Mouse (Mus musculus) urinary bladder, postnatal 25 days (tissue): Measurements from ENCODE around the gene Ctns.

Experiments
- DNase-seq: peaks from one replicate; pipeline ENCODE4 v3.0.0; 2022; ENCODE audit warnings: low spot score

Ctns gene

DNA sequence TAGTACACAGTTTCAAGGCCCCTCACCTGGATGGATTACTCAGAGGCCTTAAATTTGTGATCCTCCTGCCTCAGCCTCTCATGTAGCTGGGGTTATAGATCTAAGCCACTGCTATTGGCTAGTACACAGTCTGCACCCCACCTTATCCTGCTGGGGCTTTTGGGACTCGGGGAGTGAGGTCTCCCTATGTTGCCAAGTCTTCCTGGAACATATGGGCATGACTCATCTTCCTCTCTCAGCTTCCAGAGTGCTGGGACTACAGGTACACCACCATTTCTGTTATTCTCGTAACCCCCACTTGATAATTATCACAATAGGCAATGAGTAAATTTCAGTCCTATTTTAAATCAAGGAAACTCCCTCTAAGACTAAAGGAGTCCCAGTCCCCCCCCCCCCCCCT lies 4.4 kb downstream of the Ctns start:
- DNase-seq: no peak

DNA sequence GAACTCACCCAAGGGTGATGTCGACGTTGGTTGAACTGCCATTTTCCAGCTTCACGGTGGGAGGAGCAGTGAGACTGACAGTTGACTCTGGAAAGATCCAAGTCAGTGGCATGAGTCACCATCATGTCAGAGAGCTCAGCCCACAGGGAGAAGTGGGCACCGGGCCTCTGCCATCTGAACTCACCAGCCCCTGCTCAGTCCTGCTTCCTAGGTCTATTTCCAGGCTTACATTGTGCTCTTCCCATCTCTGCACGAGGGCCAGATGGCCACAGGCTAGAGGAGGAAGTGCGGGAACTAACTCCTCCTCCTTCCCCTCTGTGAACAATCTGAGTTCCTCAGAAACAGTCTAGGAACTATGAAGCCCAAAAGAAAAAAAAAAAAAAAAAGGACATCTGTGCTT lies 5.8 kb downstream of the Ctns start:
- no peak for DNase-seq

DNA sequence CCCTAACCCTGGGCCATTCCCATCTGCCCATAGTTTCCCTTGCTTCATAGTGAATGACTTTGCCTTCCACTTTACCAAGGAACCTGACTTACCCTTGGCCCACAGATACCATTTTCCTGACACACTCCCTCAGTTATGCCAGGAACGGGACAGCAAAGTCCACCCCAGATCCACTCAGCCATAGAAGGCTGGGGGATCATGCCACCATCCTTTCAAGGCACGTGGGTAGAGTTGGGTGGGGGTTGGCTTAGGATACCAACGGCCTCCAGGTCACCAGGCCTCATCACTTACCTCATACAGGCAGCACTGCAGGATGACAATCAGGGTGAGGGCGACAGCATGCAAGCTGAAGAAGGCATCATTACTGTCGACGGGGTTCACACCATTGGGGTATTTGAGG lies 11.6 kb downstream of the Ctns start:
- no peak for DNase-seq

DNA sequence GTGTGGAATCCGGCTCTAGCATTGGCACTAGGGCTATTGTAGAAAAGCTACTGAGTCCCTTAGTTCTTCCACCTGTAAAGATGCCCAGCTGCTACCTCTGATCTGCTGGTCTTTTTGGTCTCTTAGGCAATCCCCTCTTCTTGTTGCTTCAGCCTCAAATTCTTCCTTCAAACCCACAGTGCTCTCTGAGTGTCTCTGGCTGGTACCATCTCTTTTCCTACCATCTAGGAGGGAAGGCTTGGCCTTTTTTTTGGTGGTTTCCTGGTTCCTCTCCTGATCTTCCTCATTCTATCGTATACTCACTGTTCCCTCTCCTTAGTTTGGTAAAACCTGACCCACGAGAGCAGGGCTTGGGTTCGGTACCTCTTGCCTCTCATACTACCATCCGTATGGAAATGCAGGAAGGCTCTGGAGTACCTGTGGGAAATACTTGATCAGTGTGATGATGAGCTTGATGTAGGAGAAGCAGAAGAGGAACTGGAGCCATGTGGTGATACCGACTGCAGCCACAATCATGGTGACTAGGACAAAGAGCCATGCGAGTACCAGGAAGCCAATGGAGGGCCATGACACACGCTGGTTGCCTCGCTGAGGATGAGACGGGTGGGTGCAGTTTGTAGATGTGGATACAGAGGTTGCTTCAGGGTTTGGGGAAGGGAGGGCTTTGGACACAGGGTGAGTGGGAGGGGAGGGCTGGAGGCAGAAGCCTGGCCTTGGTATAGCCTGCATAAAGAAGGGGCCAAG lies 12.8 kb downstream of the Ctns start:
- no peak for DNase-seq

DNA sequence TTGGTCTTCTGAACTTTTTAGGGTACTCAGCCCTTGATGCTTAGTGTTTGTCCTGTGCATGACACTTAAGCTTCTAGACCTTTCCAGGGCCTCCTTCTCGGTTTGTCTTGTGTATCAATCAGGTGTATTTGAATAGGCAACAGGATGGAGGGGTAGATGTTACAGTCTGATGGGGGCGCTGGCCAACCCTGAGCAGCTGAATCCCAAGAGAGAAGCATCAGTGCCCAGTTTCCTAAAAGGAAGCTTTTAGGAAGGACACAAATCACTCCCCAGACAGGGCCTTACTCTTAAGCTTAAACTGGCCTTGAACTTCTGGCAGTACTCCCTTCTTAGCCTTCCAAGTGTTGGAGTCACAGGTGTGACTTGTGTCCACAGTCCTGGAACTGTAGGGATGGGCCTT lies 20.9 kb downstream of the Ctns start:
- DNase-seq: peak; percentile 23

DNA sequence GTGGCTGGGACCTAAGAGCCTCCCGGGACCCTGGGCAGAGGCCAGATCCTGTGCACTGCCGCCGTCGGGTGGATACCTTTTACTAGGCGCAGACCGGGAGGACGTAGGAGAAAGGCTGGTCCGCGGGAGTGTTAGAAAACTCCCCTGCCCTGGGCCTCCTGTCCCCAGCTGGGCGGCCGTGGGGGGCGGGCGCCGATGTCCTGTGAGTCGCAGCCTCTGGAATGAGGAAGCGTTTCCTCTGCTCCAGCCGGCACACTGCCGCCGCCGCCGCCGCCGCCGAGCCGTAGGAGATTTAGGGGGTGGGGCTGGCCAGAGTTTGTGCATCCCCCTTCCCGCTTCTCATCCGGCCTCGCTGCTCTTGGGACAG lies 21.4 kb downstream of the Ctns start:
- peak; percentile 79 for DNase-seq

DNA sequence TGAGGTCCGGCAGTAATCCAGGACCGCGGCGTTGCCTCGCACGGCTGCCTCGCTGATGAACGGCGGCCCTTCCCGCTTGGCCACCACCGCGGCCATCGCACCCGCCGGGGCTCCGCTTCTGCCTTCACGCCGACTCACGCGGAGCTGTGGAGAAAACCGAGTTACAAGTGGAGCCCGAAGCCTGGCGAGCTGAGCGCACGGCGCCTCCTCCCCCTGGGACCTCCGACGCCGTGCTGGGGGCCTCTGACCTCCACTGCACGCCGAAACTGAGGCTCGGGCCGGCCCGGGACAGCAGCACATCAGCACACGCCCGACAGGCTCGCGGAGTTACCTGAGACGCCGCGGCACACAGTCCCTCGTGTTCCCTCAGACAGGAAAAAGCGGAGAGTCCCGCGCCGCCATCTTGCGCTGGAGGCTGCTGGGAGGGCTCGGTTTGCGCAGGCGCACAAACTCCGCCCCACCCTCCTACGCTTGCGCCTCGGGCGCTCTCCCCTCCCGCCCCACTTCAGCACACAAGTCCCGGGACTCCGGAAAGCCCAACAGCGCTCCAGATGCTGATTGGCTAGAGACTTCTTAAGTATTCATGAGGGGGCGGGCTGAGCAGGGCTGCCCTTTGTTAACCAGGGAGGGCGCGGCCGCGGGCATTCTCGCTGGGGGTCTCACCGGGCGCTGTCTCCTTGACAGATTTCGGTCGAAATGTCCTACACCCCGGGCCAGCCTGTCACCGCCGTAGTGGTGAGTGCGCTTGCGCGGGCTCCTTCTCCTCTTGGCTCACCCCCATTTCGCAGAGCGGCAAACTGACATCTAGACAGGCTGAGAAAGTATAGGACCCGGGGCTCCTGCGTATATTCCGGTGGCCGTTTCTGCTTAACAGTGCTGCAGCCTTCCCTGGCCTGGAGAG lies 22.0 kb downstream of the Ctns start, which contains the start of the genes Emc6 and Tax1bp3:
Gene Emc6, minus strand, starts transcription at position 430 of the 901 bp plus-strand sequence.
Gene Tax1bp3, plus strand, starts transcription at position 476 of the 901 bp plus-strand sequence.
- peak; percentile 95 for DNase-seq

DNA sequence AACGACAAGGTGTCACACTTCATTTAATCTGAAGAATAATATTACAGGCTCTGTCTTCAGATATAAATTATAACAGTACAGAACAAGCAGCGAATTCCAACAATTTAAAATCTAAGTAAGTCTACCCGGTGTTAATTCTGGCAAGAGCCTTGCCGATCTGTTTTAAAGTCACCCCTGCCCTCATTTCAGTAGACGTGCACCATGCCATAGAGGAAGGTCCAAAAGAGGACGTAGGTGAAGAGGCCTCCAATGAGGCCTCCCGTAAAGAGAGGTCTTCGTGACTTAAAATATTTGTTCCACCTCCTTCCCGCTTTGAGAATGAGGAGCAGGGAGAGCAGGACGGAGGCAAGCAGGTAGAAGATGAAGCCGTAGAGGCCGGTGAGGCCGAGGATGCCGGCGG lies 22.7 kb downstream of the Ctns start:
- DNase-seq: no peak

DNA sequence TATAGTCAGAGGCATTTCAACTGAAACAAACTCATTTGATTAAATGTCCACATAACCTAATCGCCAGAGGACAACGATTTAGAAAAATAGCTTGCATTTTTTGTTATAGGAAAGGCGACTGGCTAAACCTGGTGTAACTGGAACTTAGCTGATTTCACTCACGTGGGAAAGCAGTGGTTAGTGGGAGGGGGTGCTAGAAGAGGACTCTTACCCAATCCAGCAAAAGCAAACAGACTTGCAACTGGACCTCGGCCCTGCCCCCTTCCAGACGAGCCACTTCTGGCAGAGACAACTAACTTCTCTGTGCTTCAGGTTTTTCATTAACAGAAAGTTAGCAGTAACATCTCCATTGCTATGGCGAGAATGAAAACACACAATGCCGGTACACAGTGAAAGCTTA lies 23.2 kb downstream of the Ctns start:
- DNase-seq: no peak

DNA sequence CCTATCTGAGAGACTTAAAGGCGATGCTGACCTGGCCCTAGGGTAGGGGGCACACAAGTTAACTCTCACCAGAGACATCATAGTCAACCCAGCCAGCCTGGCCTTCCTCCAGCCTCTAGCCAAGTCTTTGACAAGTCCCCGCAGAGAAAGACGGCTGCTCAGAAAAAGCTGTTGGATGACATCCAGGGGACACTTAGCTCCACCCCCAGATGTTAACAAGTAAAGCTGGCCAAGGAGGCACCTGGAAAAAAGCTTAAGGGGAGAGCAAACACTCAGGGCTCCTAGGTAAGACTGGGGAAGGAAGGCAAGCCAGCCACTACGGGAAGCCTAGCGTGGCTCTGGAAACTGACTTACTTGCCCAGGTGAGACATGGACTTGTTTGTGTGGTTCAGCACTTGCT lies 26.7 kb downstream of the Ctns start:
- DNase-seq: no peak

DNA sequence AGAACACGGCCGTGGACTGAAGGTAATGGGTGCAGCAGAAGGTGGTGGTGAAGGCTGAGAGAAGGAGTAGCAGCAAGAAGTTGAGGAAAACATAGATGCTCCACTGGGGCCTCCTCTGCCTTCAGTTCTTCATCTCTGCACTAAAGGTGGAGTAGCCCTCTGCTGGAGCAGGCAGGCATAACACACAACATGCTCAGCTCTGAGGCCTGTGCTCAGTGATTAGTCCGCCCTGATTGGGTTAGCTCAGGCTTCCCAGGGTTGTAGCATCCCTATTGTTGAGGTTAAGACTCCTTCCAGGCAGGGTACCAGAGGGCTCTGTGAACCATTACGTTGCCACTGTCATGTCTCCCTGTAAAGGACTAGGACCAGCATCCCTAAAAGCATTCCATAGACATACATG lies 29.6 kb downstream of the Ctns start:
- DNase-seq: peak; percentile 36

DNA sequence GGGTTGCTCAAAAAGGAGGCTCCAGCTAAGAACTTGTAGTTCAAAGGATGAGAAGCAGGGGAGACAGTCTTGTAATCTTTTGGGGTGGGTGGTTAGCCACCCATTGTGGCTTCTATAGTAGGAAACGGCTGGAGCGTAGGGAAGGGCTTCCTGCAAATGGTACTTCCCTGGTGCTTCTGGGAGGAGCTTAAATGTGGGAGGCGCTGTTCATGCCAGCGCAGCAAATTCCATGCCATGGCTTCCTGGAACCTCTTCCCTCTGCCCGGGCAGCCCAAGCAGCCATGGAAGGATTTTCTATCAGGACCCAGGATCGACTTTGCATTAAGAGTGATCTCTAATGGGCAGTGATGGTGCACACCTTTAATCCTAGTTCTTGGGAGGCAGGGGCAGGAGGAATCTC lies 30.3 kb downstream of the Ctns start:
- DNase-seq: no peak

DNA sequence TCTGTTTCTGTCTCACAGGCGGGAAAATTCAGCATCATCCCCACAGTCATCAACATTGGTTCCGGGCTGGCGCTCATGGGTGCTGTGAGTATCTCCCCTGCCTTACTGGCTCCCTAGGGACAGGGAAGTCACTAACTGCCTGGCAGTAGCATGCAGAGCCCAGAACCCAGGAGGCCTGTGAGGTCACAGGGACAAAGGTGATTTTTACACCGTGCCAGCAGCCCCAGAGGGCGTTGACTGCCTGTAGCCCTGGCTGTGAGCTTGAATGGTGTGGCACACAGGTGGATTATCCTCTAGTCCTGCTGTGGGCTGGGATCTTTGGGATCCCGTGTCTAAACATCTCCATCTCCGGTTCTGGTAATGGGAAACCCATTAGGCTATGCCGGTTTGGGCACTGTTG lies 30.8 kb downstream of the Ctns start:
- no peak for DNase-seq

DNA sequence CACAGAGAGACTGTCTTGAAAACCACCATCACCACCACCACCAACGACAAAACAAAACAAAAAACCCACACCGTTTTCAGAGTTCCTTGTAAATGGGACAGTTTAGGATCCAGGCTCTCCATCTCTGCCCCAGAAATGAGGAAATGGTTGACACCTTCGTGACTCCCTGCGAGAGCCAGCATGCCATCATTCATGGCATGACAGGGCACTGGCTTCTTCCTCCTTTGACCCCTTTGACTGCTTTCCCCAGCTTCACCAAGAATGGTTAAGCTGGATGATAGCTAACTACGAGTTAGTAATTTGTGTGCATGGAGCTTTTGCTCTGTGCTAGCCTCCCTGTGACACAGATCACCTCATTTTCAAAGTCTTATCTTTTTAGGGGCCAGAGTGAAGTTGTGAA lies 36.6 kb downstream of the Ctns start:
- DNase-seq: no peak

DNA sequence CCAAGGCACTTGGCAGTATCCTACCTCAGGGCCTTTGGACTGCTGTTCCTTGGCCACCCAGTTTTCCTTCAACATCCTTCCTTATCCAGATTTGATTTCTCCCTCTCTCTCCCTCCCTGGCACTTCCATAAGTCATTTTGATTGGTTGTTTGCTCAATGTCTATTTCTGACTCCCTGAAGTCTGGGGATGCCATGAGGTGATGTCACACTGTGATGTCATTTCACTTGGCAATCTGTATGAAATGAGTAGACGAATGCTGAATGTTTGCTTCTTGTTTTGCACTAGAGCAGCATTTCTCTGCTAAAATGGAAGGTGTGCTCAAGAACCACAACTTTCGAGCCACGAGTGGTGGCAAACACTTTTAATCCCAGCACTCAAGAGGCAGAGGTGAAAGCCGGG lies 37.2 kb downstream of the Ctns start:
- DNase-seq: no peak

DNA sequence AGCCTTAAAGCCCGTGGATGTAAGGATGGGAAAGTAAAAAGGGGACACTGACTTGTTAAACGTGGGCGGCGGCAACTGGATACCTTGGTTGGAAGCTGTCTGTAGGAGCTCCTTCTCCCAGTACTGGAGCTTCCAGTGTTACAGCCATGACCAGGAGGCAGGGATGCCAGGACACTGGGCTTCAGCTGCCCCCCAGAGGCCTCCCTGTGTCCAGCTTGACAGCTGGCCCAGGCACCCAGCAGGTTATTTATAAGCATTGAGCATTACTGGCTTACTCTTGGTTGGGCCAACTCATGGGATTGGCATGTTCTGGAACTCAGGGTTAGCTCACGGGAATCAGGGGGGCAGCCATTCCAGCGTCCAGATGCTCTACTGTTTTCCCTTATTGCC lies 38.0 kb downstream of the Ctns start:
- DNase-seq: no peak

DNA sequence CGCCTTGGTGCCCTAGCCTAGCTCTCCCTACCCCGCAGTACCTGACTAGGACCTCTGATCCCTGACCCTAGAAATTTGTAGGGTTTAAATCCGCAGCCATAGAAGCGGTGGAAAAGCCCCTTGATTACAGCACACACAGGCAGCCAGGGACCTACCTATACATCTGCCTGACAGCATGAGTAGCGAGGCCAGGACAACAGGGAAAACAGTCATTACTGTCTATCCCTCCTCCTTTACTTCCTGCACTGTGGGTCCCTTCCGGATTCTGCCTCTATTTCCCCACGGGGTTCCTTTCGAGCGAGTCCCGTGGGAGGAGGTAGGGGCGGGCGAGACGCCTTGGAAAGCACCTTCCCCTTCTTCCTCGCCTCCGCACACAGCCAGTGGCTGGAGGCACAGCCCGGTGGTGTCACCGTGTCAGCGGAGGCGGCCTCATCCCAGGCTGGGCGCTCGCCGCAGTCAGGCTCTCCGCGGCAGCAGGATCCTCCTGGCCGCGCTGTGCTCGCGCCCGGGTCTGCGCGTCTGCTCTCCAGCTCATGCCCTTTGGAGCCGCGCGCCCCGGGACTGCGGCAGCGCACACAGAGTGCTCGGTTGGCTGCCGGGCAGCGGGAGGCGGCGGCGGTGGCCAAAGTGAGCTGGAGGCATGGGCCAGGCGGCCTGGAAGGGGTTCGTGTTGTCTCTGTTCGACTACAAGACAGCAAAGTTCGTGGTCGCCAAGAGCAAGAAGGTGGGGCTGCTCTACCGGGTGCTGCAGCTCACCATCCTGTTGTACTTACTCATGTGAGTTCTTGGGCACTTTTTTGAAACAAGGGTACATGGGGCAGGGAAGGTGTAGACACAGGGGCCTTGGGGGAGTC lies 38.7 kb downstream of the Ctns start, which contains the start of gene P2rx5:
Gene P2rx5, plus strand, starts transcription at position 465 of the 854 bp plus-strand sequence.
- DNase-seq: peak; percentile 18

DNA sequence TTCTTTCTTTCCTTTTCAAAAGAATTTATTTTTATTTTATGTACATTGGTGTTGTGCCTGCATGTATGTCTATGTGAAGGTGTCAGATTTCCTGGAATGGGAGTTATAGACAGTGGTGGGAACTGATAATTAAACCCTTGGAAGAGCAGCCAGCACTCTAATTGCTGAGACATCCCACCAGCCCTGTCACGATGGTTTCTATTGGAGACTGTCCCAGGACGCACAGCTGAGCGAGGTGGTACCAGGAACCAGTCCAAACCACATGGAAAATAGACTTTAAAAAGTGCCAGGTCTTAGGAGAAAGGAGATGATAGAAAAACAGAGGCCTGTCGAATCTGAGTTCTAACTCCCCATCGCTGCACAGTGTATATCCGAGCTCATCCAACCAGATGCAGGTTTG lies 43.8 kb downstream of the Ctns start:
- no peak for DNase-seq

DNA sequence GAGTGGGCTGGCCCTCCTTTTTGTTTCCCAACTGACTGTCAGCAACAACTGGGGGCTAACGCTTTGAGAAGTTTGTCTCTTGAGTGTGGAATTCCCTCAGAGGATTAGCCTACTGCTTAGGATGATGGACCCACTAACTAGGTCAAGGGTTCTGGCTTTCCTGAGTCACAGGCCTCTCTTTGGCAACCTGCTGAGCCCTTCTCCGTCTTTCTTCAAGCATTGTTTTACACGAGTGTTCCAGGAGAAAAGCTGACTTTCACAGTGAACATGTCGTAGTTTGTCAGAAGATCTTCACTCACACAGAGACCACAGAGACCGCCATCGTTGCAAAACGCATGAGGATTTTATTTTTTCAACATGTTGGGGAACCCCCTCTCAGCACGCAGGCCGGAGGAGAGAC lies 50.6 kb downstream of the Ctns start:
- DNase-seq: no peak

DNA sequence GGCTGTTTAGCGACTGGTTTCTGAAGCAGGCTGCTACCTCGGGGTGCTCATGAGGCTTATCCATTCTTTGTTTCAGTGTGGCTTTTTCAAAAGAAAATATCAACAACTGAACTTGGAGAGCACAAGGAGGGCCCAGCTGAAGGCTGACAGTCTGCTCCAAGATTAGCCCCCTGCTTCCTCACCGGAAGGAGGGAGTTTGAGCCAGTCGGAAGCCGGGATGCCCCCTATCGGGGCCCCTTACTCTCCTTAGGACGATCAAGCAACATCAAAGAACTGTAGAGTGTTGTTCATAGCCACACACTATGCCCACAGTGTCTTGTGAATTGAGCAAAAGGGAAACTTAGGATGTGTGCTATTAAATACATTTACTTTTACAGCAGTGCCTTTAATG lies 51.9 kb downstream of the Ctns start:
- DNase-seq: no peak

DNA sequence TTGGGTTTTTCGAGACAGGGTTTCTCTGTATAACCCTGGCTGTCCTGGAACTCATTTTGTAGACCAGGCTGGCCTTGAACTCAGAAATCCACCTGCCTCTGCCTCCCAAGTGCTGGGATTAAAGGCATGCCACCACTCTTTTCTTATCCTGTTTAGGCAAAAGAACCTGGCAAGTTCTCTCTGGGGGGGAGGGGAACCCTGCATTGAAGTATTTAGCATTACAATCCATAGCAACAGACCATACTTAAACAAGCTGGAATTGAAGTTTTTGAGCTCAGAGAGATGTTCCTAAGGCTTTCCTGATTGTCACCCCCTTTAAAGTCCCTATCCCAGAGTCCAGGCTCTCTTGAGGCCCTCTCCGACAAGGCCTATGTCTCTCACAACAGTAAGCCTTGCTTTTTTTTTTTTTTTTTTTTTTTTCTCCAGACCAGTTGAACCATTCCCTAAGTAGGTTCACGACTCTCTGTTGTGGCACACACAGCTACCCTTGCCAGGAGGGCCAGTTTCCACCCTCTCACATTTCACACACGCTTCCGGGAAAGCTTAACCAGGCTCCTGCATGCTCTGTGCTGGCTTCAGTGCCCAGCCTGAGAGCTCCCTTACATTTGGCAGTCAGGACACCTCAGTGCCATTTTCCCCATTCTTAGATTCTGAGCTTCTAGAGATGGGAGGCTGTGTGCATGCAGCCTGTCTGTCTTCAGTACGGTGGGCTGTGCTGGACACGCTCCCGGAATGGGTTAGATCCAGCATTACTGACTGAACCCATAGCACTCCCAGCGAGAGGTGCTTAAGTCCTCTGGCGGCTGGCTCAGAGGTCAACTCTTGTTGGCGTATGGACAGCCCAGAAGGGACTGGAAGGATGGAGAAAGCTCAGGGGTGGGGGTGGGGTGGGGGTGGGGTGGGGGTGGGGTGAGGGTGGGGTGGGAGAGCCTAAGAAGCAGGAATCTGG lies 52.5 kb downstream of the Ctns start:
- DNase-seq: no peak
